Mouse (Mus musculus) left cerebral cortex, adult 2 months (tissue): ENCODE measurements around the gene Ifi27. TPM values are rescaled to one million over a fixed set of nuclear protein-coding genes. Genes with fewer than 3 reads are reported as not detected.
"Not testable (repeated sequence)": the region's sequence is repeated elsewhere in the genome, so short reads cannot be mapped to it uniquely, and the experiment has no call there.

Experiments used
- DNase-seq, 2 experiments: peaks; one replicate each; pipeline ENCODE4 v3.0.0; 2021 to 2022; ENCODE audit warnings: low spot score in 2 of 2, mixed read lengths in 1 of 2; ENCODE audit errors: extremely low spot score in 1 of 2
- H3K27ac ChIP-seq: fragments of 200-600 bp; 2 replicates; pipeline ENCODE4 v1.8.1; 2022
- H3K4me3 ChIP-seq: fragments of 200-600 bp; 2 replicates; pipeline ENCODE4 v1.8.1; 2022
- CTCF ChIP-seq: fragments of 200-600 bp; IDR thresholded peaks from 2 replicates; pipeline ENCODE4 v1.8.1; 2022; ENCODE audit warnings: antibody characterized with exemption, mild to moderate bottlenecking, moderate library complexity
- intact Hi-C: fragments of 180-260 bp; cut with DNase I; formaldehyde crosslinking; loops from one replicate; pipeline ENCODE4 v1.15.1; 2025
- total RNA-seq, 2 experiments: library from RNA; stranded (reverse); gene quantifications; 2 replicates each; pipeline ENCODE4 v1.2.3; 2021

Gene Ifi27
- total RNA-seq, 2 experiments from 2014 or later = 53.9 to 70.1 TPM

DNA sequence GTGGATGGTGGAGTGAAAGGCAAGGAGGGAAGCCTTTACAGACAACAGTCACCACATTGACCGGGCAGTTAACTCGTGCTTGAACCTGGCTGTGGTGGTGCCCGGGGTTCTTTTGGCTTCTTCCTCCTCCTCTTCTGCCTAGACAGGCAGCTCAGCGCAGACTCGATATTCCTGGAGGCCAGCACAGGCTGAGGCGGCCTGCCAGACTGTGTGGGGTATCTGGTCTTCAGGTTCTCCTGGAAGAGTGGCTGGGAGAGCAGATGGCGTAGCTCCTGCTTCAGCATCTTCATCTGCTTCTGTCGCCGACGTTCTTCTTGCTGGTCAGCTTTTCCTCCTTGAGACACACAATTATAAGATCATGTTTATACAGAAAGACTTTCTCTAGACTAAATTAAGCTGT, 25.9 kb upstream of the Ifi27 start:
- Histone ChIP-seq H3K27ac (peak overlapping the region; percentile 18; the same call in 1 of the 2 replicates), H3K4me3 (no peak overlapping the region)
- intact Hi-C loops = no loop called here
- DNase-seq = peak; percentile 42 to 70
- TF ChIP-seq CTCF = no peak

DNA sequence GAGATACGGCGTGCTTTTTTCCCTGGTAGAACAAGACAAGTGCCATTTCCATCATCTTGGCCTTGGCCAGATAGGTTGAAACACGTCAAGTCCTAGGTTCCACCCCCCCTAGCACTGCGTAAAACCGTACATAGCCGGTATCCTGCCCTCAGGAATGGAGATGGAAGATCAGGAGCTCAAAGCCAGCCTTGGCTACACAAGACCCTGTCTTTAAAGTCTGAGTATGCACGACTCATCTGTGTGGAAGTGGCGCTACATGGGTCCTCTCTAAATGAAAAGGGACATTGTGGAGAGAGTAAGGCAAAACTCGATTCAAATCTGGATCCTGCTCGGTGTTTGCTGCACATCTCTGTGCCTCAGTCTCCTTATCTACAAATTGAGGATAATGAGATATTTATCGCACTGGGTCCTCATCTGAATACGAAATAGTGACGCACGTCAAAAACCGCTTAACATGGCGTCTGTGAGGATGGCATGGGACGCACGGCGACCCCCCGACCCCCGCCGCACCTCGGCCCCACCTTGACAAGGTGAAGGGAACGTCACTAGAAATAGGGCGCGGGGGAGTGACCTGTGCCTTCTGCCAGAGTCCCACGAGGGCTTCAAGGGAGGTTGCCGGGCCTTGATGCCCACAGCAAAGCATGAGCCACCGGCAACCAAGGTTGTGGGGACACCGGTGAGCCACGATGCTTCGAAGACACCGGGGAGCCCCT, 8.8 kb upstream of the Ifi27 start:
- DNase-seq = no peak
- Histone ChIP-seq H3K27ac (peak overlapping the region; percentile 92), H3K4me3 (peak overlapping the region; percentile 87)
- no peak for TF ChIP-seq CTCF
- intact Hi-C loops = loop anchor here (5.0 kb wide), 1 partner anchor 217 kb away; no protein-coding TSS in a partner anchor

DNA sequence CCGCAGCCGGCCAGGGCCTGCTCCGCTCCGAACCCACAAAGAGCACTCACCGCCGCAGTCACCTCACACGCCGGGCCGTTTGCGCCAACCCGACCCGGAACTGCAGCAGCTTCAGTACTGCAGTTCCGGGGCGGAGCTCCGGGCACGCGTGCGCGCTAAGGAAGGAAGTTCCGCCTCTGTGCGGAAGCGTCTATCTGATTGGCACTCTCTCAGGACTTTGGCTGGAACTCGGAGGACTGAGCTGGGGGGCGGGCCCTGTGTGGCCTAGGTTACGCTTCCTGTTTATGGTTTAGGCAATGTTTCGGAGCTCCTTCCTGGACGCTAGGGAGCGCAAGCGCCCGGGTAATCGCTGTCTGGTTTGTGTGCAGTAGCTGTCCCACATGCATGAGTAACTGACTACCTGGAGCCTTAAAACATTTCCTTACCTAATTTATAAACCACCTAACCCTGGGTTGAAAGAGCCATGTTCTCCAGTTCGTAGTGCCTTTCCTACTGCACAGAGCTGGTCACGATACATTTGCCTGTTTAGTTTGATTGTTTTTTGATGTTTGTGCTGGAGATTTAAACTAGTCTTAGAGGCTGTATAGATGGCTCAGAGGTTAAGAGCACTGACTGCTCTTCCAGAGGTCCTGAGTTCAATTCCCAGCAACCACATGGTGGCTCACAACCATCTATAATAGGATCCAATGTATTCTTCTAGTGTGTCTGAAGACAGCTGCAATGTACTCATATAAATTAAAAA, 8.1 kb upstream of the Ifi27 start, which contains the start of gene Ddx24:
TSS of gene Ddx24 (minus strand) at position 102 of the 742 bp plus-strand sequence.
- Histone ChIP-seq H3K27ac (peak within 1 kb of the TSS; percentile 92), H3K4me3 (peak within 1 kb of the TSS; percentile 87)
- DNase-seq = peak; percentile 95 to 99
- intact Hi-C loops = loop anchor here (1.0 to 5.0 kb wide), 2 partner anchors 66 to 216 kb away; no protein-coding TSS in a partner anchor
- peak; percentile 90 for TF ChIP-seq CTCF

DNA sequence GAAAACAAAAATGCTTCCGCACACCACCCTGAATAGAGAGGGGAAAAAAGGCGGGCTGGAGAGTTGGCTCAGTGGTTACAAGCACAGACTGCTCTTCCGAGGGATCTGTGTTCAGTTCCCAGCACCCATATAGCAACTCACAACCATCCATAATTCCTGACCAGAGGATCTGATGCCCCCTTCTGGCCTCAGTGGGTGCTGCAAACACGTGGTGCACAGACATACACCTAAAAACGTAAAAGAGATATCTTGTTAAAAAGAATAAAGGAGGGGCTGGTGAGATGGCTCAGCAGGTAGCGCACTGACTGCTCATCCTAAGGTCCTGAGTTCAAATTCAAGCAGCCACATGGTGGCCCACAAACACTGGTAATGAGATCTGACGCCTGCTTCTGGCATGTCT, 7.3 kb upstream of the Ifi27 start:
- H3K4me3 ChIP-seq = no peak overlapping the region
- intact Hi-C loops = loop anchor here (1.0 to 5.0 kb wide), 2 partner anchors 66 to 216 kb away; no protein-coding TSS in a partner anchor

DNA sequence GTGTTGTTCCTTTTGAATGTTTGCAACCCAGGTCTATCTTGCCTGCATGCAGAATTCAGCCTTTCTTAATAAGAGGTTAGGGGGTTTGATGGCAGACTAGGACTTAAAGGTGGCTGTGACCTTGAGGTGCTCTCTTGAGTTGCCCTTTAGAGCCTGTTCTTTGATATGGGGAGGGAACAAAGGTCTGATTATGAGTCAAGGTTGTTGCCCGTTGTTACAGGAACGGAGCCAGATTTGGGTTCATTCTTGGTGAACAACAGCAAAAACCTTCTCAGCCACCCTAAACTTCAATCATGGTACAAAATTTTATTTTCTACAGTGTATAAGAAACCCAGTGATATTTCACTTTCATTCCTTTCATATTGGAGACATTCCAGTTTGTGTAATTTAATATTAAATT, 581 bp upstream of the Ifi27 start:
- DNase-seq = no peak
- Histone ChIP-seq H3K4me3 (no peak overlapping the region; the same call in 1 of the 2 replicates), H3K27ac (peak overlapping the region; percentile 64)
- no peak for TF ChIP-seq CTCF
- intact Hi-C loops = no loop called here

More for the DNA sequence above, 7.3 kb upstream of the Ifi27 start:
- no peak overlapping the region for H3K27ac ChIP-seq
- no peak for DNase-seq
- peak; percentile 10; the same call in 1 of the 2 replicates for TF ChIP-seq CTCF

DNA sequence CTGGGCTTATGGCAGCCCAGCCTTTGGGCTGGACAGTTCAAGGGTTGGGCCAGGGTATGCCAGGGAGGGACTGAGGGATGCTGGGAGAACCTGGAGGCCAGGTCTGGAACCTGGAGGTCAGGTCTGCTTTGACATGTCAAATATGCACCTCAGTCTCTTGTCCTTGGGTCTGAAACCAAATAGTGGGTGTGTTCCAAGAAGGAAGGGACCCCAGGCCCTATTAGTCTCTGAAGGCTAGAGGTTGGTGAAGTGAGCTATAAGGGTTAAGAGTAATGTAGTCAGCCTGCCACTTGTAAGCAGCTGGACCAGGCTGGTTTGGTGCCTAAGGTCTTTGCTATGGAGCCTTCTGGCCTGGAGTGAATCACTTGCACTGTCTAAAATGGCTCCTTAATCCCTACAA, 850 bp downstream of the Ifi27 start:
- Histone ChIP-seq H3K4me3 (peak overlapping the region; percentile 53), H3K27ac (no peak overlapping the region)
- no peak for DNase-seq
- TF ChIP-seq CTCF = no peak
- intact Hi-C loops = no loop called here

DNA sequence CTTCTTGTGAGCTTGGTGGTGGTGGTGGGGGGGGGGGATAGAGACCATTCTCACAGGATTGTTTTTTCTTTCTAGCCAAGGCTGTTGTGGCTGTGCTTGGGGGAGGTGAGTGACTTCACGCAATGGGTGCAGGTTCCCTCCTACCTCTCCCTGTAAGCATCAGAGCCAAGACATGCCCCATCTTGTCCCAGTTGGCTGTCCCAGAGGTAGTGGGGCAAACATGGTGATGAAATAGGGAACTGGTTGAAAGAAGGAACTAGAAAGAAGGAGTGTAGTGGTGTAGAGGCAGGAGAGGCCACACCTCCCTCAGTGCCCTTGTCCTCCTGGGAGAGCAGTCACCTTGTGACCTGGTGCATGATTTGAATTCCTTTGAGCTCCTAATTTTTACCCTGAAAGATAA, 3.6 kb downstream of the Ifi27 start:
- intact Hi-C loops = no loop called here
- no peak for TF ChIP-seq CTCF
- H3K27ac ChIP-seq = no peak overlapping the region

DNA sequence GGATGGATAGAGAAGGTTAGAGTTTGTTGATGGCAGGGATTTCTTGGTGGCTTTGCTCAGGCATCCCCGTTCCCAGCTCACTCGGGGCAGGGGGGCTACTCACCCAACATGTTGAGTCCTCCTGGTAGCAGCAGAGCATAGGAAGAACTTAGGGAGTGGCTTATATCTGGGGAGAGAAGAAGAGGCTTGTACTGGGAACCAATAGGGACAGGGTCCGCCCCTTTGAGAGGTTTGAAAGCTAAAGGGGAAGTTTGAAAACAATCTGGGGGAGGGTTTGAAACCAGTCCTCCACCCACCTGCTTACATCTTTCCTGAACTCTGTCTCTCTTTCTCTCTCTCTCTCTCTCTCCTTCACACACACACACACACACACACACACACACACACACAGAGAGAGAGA, 9.5 kb downstream of the Ifi27 start, which contains the start of gene Ifi27l2a:
TSS of gene Ifi27l2a (minus strand) at position 157 of the 400 bp plus-strand sequence.
- intact Hi-C loops = no loop called here
- no peak for DNase-seq
- H3K27ac ChIP-seq = no peak within 1 kb of the TSS
- no peak within 1 kb of the TSS for H3K4me3 ChIP-seq
- no peak for TF ChIP-seq CTCF

More for the DNA sequence above, 3.6 kb downstream of the Ifi27 start:
- H3K4me3 ChIP-seq = no peak overlapping the region
- no peak for DNase-seq

DNA sequence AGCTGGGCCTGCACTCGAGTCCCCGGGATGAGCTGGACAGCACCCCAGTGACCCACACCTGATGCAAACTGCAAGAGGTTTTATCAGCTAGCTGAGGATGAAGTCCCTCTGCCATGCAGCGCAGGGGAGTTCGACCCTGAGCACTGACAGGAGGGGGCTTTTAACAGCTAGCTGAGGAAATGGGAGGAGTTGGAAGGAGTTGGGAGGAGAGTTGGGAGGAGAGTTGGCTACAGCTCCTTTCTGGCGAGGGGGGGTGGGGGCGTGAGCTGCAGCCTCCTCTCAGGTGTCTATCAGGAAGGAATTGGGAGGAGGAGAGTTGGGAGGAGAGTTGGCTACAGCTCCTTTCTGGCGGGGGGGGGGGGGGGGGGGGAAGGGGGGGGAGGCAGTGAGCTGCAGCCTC, 10.2 kb downstream of the Ifi27 start:
- H3K27ac ChIP-seq, intact Hi-C loops, DNase-seq, H3K4me3 ChIP-seq: not testable (repeated sequence)

DNA sequence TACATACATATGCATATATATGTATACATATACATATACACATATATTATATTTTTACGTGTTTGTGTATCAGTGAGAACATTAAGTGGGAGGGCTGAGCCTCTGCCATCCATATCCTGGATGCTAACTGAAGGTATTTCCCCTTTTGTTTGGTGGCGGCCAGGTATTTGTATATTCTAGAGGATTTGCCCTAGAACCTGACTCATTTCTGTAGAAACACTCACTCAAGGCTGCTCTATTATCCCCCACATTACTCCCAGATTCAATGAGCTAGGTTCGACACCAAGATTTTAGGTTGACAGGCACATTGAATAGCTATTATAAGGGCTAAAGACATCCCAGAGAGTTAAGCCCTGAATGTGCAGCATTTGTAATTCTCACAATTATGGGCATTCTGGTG, 11.0 kb downstream of the Ifi27 start:
- H3K4me3 ChIP-seq = no peak overlapping the region
- TF ChIP-seq CTCF = no peak
- no peak overlapping the region for H3K27ac ChIP-seq
- DNase-seq = no peak
- intact Hi-C loops = no loop called here

DNA sequence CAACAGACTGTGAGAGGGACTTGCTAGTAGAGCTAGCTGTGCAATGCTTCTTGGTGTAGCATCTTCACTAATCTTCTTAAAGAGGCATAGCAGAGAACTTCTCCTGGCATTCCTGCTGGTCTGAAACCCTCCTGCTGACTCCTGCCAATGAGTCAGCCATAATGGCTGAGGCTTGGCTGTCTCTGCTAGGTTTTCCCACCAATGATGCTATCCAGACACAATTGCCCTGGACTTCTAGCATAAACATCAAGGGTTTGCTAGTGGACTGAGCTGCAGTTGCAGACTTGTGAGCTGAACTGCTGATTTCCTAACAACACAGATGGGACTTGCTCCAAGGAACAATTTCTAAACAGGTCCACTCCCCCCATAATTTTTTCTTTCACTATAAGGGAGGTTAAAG, 19.4 kb downstream of the Ifi27 start:
- Histone ChIP-seq H3K27ac (no peak overlapping the region), H3K4me3 (no peak overlapping the region)
- intact Hi-C loops = no loop called here
- TF ChIP-seq CTCF = no peak
- no peak for DNase-seq

DNA sequence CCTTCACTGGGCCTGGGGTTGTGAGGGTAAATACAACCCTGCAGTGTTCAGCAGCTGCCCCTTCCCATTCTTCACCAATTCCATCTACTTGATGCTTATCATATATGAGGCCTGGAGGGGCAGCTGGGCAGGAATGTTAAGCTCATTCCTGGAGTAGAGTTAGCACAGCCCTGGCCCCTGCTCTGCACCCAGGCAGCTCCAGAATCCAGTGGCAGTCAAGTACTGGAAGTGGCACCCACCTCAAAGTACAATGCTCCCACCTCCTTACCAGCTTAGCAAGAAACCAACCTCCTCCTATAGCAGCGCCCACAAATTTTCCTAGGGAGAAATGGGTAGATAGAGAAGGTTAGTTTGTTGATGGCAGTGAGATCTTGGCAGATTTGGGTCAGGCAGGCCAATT, 22.7 kb downstream of the Ifi27 start:
- intact Hi-C loops, DNase-seq, H3K4me3 ChIP-seq, H3K27ac ChIP-seq: not testable (repeated sequence)
